Mouse (Mus musculus): ENCODE results near the gene Aagab. TPM values are rescaled to one million over a fixed set of nuclear protein-coding genes. Genes with fewer than 3 reads are reported as not detected.

Aagab gene
- polyA plus RNA-seq (2021) = 47.8 TPM

DNA sequence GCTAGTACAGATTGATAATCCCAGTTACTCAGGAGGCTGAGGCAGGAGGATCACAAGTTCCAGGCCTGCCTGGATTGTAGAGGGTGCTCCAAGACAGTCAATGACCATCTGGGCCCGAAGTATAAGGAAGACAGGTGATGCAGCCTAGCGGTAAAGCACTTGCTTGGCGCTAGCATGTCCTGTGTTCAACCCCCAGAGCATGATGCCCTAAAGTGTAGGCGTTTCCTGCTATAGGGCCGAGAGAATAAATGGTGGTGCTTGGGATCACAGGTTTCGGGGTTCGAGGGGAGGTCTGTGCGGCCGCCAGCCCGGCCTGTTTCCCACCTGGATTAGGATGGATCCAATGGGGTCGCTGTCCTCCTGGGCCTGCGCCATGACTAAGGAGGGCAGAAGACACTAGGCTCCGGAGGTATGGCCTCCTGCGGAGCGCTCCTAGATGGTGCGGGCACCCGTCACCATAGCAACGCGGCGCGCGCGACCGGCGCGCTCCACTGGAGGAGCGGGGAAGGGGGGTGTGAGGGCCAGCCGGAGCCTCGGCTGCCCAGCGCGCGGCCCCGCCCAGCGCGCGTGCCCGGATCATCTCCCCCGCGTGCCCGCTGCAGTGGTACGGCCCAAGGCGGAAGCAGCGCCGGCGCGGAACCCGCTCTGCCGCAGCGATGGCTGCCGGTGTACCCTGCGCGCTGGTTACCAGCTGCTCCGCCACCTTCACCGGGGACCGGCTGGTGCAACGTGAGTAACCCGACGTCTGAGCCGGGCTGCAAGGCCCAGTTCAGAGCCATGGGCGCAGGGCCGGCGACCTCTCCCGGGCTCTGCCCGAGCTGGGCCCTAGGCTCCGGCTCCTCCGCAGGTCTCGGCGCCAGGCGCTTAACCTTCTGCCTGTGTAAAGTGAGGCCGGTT, at the start of gene Aagab, which contains the start of gene Iqch:
TSS of gene Aagab (plus strand) at position 618 of the 897 bp plus-strand sequence.
TSS of gene Iqch (minus strand) at position 451 of the 897 bp plus-strand sequence.
- POLR2A ChIA-PET = interaction anchor here (0.6 kb wide), 1 partner anchor 58 kb away, joined by 4 read pairs; no protein-coding TSS in a partner anchor
- ATAC-seq = peak; percentile 88
- no peak for TF ChIP-seq CTCF (IDR thresholded peaks at IDR 0.05)

DNA sequence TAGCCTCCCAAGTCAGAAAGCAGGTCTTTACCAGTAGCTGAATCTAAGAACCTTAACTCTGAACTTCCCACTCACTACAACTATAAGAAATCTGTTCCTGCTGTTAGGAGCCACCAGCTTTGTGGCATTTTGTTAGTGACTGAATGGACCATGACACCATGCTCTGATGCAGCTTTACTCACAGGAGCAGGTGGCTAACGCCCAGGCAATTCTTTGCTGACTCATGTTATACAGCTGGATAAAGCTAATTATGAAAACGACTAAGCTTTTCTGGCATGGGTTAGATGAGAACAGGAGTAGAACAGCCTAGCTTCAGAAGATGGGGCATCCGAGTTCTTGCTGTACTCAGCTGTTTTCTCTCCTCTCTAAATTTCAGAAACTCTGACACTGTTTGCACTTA, 48.8 kb upstream of the Aagab start:
- peaks cover under 1% of the 10 kb centered on the region for H3K27me3 ChIP-seq
- ChIA-PET POLR2A (no interaction called here), CTCF (no interaction called here)
- in situ Hi-C loops (cut with MboI; ENCODE audit: low pct_unique_long_range_greater_than_20kb) = no loop called here
- DNase-seq (ENCODE audit: low read depth, low spot score) (no peak), ATAC-seq (no peak)
- no peak for TF ChIP-seq CTCF (IDR thresholded peaks at IDR 0.05)

More for the DNA sequence above, at the start of gene Aagab, which contains the start of gene Iqch:
- in situ Hi-C loops (cut with MboI; ENCODE audit: low pct_unique_long_range_greater_than_20kb) = no loop called here
- H3K27me3 ChIP-seq = no peaks in the 10 kb centered on the region
- CTCF ChIA-PET = no interaction called here
- peak; percentile 68 for DNase-seq (ENCODE audit: low read depth, low spot score)

DNA sequence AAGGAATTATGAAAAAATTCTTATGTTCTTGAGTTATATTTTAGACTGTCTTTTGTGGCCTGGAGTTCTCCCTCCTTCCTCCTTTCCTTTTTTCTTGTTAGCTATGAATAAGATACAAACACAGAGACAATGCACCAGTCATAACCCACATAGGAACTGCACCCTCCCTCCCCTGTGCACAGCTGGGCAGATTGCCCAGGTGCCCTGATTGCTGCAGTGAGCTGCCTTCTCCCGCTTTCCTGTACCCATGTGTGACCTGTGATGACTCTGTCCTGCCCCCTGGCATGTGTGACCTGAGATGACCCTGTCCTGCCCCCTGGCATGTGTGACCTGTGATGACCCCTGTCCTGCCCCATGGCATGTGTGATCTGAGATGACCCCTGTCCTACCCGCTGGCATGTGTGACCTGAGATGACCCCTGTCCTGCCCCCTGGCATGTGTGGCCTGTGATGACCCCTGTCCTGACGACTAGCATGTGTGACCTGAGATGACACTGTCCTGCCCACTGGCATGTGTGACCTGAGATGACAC, 46.9 kb upstream of the Aagab start:
- ChIA-PET POLR2A (no interaction called here), CTCF (no interaction called here)
- in situ Hi-C loops (cut with MboI; ENCODE audit: low pct_unique_long_range_greater_than_20kb) = no loop called here
- no peaks in the 10 kb centered on the region for H3K27me3 ChIP-seq
- no peak for TF ChIP-seq CTCF (IDR thresholded peaks at IDR 0.05)
- DNase-seq (ENCODE audit: low read depth, low spot score) = no peak
- no peak for ATAC-seq

DNA sequence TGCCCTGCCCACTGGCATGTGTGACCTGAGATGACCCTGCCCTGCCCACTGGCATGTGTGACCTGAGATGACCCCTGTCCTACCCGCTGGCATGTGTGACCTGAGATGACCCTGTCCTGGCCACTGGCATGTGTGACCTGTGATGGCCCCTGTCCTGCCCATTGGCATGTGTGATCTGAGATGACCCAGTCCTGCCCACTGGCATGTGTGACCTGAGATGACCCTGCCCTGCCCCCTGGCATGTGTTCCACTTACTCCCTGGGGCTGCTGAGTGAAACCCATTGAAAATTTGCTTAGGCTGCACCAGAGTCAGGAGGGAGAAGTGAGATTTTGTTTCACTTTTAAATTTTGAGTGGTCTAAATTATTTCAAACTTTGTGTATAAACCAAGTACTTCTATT, 46.1 kb upstream of the Aagab start:
- in situ Hi-C loops (cut with MboI; ENCODE audit: low pct_unique_long_range_greater_than_20kb) = no loop called here
- DNase-seq (ENCODE audit: low read depth, low spot score) = no peak

DNA sequence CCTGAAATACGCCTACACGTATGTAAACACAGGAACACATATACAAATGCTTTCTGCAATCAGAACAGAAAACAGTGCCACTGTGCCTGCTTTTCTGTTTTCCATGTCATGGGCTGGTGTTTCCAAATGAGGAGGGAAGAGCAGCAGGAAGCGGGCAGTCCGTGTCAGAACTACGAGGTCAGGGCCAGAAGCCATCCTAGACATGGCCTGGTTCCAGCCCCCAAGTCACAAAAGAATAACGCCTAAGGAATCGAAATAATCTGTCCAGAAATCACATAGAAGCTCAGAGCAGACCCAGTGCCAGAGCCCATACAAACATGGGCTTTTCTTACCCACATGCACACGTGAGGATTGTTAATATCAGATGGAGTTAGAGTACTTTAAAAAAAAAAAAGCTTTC, 45.5 kb upstream of the Aagab start:
- TF ChIP-seq CTCF (IDR thresholded peaks at IDR 0.05) = no peak
- ChIA-PET CTCF (no interaction called here), POLR2A (no interaction called here)
- DNase-seq (ENCODE audit: low read depth, low spot score) = no peak
- ATAC-seq = no peak
- no peaks in the 10 kb centered on the region for H3K27me3 ChIP-seq
- in situ Hi-C loops (cut with MboI; ENCODE audit: low pct_unique_long_range_greater_than_20kb) = no loop called here

More for the DNA sequence above, 46.1 kb upstream of the Aagab start:
- CTCF ChIA-PET = no interaction called here
- H3K27me3 ChIP-seq = no peaks in the 10 kb centered on the region
- TF ChIP-seq CTCF (IDR thresholded peaks at IDR 0.05) = no peak
- ATAC-seq = no peak
- POLR2A ChIA-PET = no interaction called here

DNA sequence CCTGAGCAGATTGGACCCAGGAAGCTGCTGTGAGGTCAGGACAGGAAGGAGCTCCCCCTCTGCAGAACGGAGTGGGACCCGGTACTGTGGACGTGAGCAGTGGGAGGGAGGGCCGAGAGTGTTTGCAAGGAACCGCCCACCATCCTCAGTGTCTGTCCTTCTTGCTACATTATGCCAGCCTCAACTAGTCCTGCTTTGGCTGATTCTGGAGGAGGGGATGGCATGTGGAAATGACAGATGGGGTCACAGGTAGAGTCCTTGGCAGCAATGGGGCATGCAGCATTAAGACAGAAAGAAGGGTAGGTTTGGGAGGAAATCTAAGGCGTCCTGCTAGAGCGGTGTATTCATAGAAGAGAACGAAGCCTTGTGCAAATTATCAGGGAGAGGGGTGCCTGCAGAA, 40.5 kb upstream of the Aagab start:
- no peaks in the 10 kb centered on the region for H3K27me3 ChIP-seq

DNA sequence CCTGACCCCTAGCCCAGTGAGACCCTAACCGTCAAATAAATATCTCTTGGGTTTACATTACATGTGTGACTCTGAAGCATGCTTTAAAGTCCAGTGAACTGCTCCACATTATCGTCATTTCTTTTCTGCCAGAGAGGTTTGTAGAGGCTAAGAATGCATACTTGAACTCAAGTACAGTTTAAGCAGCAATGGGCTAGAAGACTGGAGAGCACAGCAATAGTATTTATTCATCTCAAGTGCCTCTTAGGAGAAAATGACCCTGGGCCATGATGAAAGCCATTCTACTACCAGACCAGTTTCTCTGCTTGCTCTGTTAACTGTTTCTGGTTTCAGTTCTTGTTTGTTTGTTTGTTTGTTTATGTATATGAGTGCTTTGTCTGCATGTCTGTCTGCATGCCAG, 39.0 kb upstream of the Aagab start:
- ATAC-seq (no peak), DNase-seq (ENCODE audit: low read depth, low spot score) (no peak)
- no peaks in the 10 kb centered on the region for H3K27me3 ChIP-seq
- TF ChIP-seq CTCF (IDR thresholded peaks at IDR 0.05) = no peak
- ChIA-PET CTCF (no interaction called here), POLR2A (no interaction called here)
- in situ Hi-C loops (cut with MboI; ENCODE audit: low pct_unique_long_range_greater_than_20kb) = no loop called here

More for the DNA sequence above, 40.5 kb upstream of the Aagab start:
- no peak for DNase-seq (ENCODE audit: low read depth, low spot score)
- ChIA-PET CTCF (no interaction called here), POLR2A (no interaction called here)
- in situ Hi-C loops (cut with MboI; ENCODE audit: low pct_unique_long_range_greater_than_20kb) = no loop called here
- no peak for ATAC-seq
- TF ChIP-seq CTCF (IDR thresholded peaks at IDR 0.05) = no peak

DNA sequence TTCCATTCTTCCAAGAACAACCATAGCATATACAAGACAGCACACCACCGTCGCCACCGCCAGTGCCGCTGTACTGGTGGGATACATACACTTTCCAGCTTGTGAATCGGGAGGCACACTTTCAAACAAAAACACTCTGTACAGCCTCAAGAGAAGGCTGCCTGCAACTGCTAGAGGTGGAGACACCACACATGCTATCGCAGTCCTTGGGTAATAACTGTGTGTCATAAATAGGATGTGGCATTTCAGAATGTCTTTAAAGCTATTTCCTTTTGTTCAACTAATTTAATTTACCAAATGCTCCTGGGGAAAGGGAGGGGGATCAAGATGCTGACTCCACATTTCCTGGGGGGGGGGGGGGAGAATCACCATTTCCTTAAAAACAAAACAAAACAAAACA, 34.1 kb upstream of the Aagab start:
- ChIA-PET CTCF (no interaction called here), POLR2A (interaction anchor here (0.6 kb wide), 1 partner anchor 72 kb away, joined by 3 read pairs; no protein-coding TSS in a partner anchor)
- DNase-seq (ENCODE audit: low read depth, low spot score) = no peak
- in situ Hi-C loops (cut with MboI; ENCODE audit: low pct_unique_long_range_greater_than_20kb) = no loop called here
- no peaks in the 10 kb centered on the region for H3K27me3 ChIP-seq
- ATAC-seq = no peak
- no peak for TF ChIP-seq CTCF (IDR thresholded peaks at IDR 0.05)

DNA sequence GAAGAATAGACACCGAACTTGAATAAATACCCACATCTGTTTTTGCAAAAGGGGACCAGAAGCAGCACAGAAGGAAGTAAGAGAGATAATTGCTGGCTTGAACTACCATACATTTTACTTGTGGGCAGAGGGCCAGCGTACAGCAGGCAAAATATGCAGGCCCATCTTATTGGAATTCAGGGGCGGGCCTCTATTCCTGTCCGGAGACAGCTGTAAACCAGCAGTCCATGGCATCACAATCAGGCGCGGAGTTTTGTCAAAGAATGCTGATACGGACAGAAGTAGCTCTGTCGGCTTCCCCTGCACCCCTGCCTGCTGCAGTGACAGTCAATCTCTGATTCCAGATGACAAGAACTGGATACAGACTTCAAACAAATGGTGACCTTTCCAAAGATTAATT, 33.7 kb upstream of the Aagab start:
- ChIA-PET CTCF (no interaction called here), POLR2A (interaction anchor here (0.7 kb wide), 1 partner anchor 36 kb away, joined by 3 read pairs; no protein-coding TSS in a partner anchor)
- no peak for TF ChIP-seq CTCF (IDR thresholded peaks at IDR 0.05)
- no peak for DNase-seq (ENCODE audit: low read depth, low spot score)
- no peaks in the 10 kb centered on the region for H3K27me3 ChIP-seq
- in situ Hi-C loops (cut with MboI; ENCODE audit: low pct_unique_long_range_greater_than_20kb) = no loop called here
- ATAC-seq = no peak

DNA sequence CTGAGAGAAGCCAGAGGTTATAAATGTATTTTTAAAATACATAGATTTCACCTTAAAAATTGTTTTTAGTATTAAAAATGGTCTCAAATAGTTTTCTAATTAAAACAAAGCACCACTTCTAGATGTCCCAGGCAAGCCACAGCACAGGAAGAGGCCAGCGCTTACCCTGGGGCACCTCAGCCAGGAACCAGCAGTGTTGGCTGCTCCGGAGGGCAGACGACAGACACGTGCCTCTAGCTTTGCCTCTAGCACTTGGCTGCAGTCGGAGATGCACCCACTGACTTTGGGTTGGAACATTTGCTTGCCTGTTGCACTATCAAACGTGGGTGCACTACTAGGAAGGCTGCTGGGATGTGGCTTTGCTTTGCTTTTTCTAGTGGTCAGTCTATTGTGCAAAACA, 30.6 kb upstream of the Aagab start:
- no peak for DNase-seq (ENCODE audit: low read depth, low spot score)
- in situ Hi-C loops (cut with MboI; ENCODE audit: low pct_unique_long_range_greater_than_20kb) = no loop called here
- ChIA-PET POLR2A (no interaction called here), CTCF (no interaction called here)
- no peak for TF ChIP-seq CTCF (IDR thresholded peaks at IDR 0.05)
- H3K27me3 ChIP-seq = no peaks in the 10 kb centered on the region
- ATAC-seq = no peak

DNA sequence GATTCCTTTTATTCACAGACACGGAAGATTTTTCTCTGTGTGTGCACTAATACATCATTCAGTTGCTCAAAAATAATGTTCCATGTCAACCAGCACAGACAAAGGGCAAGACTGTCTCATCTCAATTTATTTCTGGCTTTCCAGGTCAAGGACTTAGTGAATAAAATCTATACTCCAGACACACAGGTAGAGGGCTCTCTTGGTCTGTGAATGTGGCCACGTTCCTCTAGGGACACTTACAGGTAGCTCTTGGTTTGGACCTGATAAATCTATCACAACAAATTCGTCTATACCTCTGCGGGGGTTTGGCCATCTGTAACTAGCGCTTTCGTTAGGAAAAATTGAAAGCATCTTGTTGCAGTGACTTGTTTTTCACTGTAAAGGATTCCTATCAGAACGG, 29.6 kb upstream of the Aagab start:
- DNase-seq (ENCODE audit: low read depth, low spot score) = no peak
- no peak for ATAC-seq
- POLR2A ChIA-PET = no interaction called here
- no peaks in the 10 kb centered on the region for H3K27me3 ChIP-seq
- in situ Hi-C loops (cut with MboI; ENCODE audit: low pct_unique_long_range_greater_than_20kb) = no loop called here
- CTCF ChIA-PET = no interaction called here
- peak; percentile 35 for TF ChIP-seq CTCF (IDR thresholded peaks at IDR 0.05)

All from Patski (cell line).